ENCODE assay signal across 14 mouse cellular contexts in the genomic region with DNA sequence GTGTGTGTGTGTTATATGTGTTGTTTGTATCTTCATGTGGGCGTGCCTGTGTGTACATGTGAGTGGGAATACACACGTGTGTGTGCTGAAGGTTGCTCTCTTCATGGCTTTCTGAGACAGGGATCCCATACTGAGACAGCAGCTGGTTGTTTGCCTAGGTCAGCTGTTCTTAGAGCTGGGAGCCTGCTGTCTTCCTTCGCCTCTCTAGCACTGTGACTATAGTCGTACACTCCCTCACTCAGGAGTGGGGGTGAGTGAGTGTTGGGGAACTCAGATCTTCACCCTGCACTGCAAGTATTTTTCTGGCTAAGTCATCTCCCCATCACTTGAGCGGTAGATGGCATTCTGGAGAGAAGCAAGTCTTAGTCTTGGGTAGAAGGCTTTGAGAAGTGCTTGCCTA.
"Had no signal": no experiment of that assay in that cellular context is flagged by ENCODE, and none has a peak within 500 bp of the region (broad histone marks: within the 10 kb centered on the region; RNA-seq: fewer than 3 reads in every experiment).

No protein-coding gene starts in this region.

- H3K9me3 ChIP-seq: liver, embryonic 13.5 days; midbrain, embryonic 12.5 days; midbrain, embryonic 15.5 days; neural tube, embryonic 12.5 days; neural tube, embryonic 15.5 days had no signal

- H3K36me3 ChIP-seq: liver, embryonic 13.5 days; midbrain, embryonic 12.5 days; midbrain, embryonic 15.5 days; neural tube, embryonic 12.5 days; neural tube, embryonic 15.5 days had no signal

- H3K4me1 ChIP-seq: midbrain, embryonic 12.5 days; midbrain, embryonic 15.5 days; neural tube, embryonic 12.5 days; neural tube, embryonic 15.5 days had no signal

- H3K27ac ChIP-seq: kidney, postnatal 0 days; liver, embryonic 13.5 days; macrophage; midbrain, embryonic 12.5 days; midbrain, embryonic 15.5 days; neural tube, embryonic 12.5 days; neural tube, embryonic 15.5 days had no signal

- ATAC-seq: intestine, postnatal 0 days; midbrain, embryonic 15.5 days had no signal

- H3K4me3 ChIP-seq: liver, embryonic 13.5 days; midbrain, embryonic 12.5 days; midbrain, embryonic 15.5 days; neural tube, embryonic 12.5 days; neural tube, embryonic 15.5 days had no signal

- H3K9ac ChIP-seq: liver, embryonic 13.5 days; midbrain, embryonic 12.5 days; midbrain, embryonic 15.5 days; neural tube, embryonic 12.5 days; neural tube, embryonic 15.5 days had no signal

- DNase-seq: kidney, adult 2 months; kidney, postnatal 25 days; liver, embryonic 13.5 days; lung, adult 2 months; right cerebral cortex, adult 18-20 months; right cerebral cortex, postnatal 14 days; right cerebral cortex, postnatal 4 days had no signal

- H3K4me2 ChIP-seq: liver, embryonic 13.5 days; midbrain, embryonic 12.5 days; midbrain, embryonic 15.5 days; neural tube, embryonic 12.5 days; neural tube, embryonic 15.5 days had no signal

- H3K27me3 ChIP-seq: liver, embryonic 13.5 days; midbrain, embryonic 12.5 days; neural tube, embryonic 12.5 days; neural tube, embryonic 15.5 days had no signal
